Mouse (Mus musculus) G1E (cell line): Measurements from ENCODE around the gene Scml4.

Experiments used
- CTCF ChIP-seq: IDR thresholded peaks from 2 replicates; pipeline ENCODE4 v1.5.1; 2012; ENCODE audit warnings: low read depth, low read length, inconsistent platforms, mixed read lengths
- GATA1 ChIP-seq: IDR thresholded peaks from 2 replicates; pipeline ENCODE4 v1.6.1; 2012; ENCODE audit warnings: borderline replicate concordance, low read length, inconsistent platforms, mixed read lengths
- POLR2AphosphoS5 ChIP-seq: IDR thresholded peaks from 2 replicates; pipeline ENCODE4 v1.6.1; 2012; ENCODE audit warnings: low read depth, low read length, inconsistent platforms; ENCODE audit not compliant: insufficient replicate concordance
- TAL1 ChIP-seq: conservative IDR thresholded peaks from 2 replicates; pipeline ENCODE4 v1.6.1; 2012; ENCODE audit warnings: low read depth, low read length, inconsistent platforms, mixed read lengths

- TF ChIP-seq CTCF, result no peak
- no peak for TF ChIP-seq TAL1
- no peak for TF ChIP-seq GATA1
- no peak for TF ChIP-seq POLR2AphosphoS5
Measured at GRCm38 (mm10) chr10:42855250-42855649, 4.9 kb upstream of the Scml4 start.
